In the genomic region with DNA sequence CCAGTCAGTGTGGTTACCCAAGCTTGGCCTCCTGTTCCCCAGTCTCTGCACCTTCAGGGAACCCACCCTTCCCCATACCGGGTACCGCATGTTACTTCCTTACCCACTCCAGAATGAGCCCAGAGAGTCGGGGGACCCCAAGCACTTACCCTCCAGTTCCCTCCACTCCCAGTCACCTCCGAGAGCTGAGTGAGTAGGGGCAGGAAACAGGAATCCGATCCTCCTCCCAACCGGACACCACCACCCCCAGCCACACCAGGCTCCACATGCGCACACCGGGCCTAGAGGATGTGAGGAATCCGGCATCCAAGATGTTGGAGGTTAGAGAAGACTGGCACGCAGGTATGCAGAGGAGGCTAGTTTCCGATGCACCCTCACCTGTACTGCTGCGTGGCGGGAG, we compare ENCODE assay signal across 8 mouse cellular contexts. TPM values are rescaled to one million over a fixed set of nuclear protein-coding genes. Genes with fewer than 3 reads are reported as not detected.
DNase-seq lines count a peak whose midpoint lies in the region; ATAC-seq and TF ChIP-seq lines count a peak whose summit lies in the region.

No protein-coding gene starts in this region.

- peaks cover 43% of the 10 kb centered on the region for H3K4me1 ChIP-seq in heart, embryonic 10.5 days
- peaks cover 8% of the 10 kb centered on the region; the same call in 1 of the 2 replicates for H3K4me1 ChIP-seq in kidney, postnatal 0 days (replicated peaks; ENCODE audit: insufficient read depth, low read length)

- peaks cover 6% of the 10 kb centered on the region; the same call in 1 of the 2 replicates for H3K36me3 ChIP-seq in heart, embryonic 10.5 days
- no peaks in the 10 kb centered on the region for H3K36me3 ChIP-seq in kidney, postnatal 0 days (ENCODE audit: insufficient read depth, low read length)

- peaks cover 56% of the 10 kb centered on the region for H3K27me3 ChIP-seq in heart, embryonic 10.5 days (ENCODE audit: insufficient read depth, poor library complexity, severe bottlenecking)
- H3K27me3 ChIP-seq in kidney, postnatal 0 days (ENCODE audit: insufficient read depth, low read length), result 0 out of 2 replicates have a peak, but pooled peaks cover 6% of the 10 kb centered on the region

- ATAC-seq in kidney, postnatal 0 days (replicated peaks; ENCODE audit: low FRiP score, low read depth), result no peak

- H3K4me2 ChIP-seq in kidney, postnatal 0 days (ENCODE audit: low read length), result peak overlapping the region; percentile 34

- WGBS in heart, embryonic 10.5 days, result 14% methylated on average over 13 of the region's 13 CpGs
- WGBS in kidney, postnatal 0 days, result 28% methylated on average over 13 of the region's 13 CpGs

- DNase-seq in gastrocnemius, adult 2 months, result no peak
- no peak for DNase-seq in gastrocnemius, adult 8-10 months (ENCODE audit: low spot score in 2 of 2)
- no peak for DNase-seq in heart, embryonic 10.5 days (ENCODE audit: low spot score)
- peak; percentile 47 for DNase-seq in kidney, postnatal 0 days (ENCODE audit: low spot score)
- DNase-seq in lung, postnatal 36 days, result peak; percentile 61
- no peak for DNase-seq in urinary bladder, postnatal 25 days (ENCODE audit: low spot score)
- no peak for DNase-seq in spleen, postnatal 10 days (ENCODE audit: low spot score in 2 of 2)
- DNase-seq in retina, postnatal 1 day, result no peak

- H3K9me3 ChIP-seq in heart, embryonic 10.5 days, result no peaks in the 10 kb centered on the region
- no peaks in the 10 kb centered on the region for H3K9me3 ChIP-seq in kidney, postnatal 0 days (replicated peaks; ENCODE audit: low read length)

- H3K27ac ChIP-seq in gastrocnemius, adult 2 months, result peak overlapping the region; percentile 89
- H3K27ac ChIP-seq in heart, embryonic 10.5 days, result peak overlapping the region; percentile 78
- peak overlapping the region; percentile 58 for H3K27ac ChIP-seq in kidney, postnatal 0 days

- TF ChIP-seq CTCF in gastrocnemius, adult 2 months (IDR thresholded peaks at IDR 0.05), result no peak
- no peak for TF ChIP-seq CTCF in kidney, postnatal 0 days (IDR thresholded peaks at IDR 0.05; ENCODE audit: low read depth)

- H3K9ac ChIP-seq in kidney, postnatal 0 days (ENCODE audit: low read depth, low read length), result peak overlapping the region; percentile 32

- intact Hi-C loops in gastrocnemius, adult 2 months (cut with DNase I), result no loop called here

- H3K4me3 ChIP-seq in gastrocnemius, adult 2 months, result peak overlapping the region; percentile 72
- H3K4me3 ChIP-seq in heart, embryonic 10.5 days, result peak overlapping the region; percentile 45
- peak overlapping the region; percentile 26 for H3K4me3 ChIP-seq in kidney, postnatal 0 days (replicated peaks; ENCODE audit: low read depth, low read length)

RNA-seq across cellular contexts. Expression of a gene that starts 0.6 kb away (rescaled TPM):
- total RNA-seq in gastrocnemius, adult 2 months (2021), result 1 to 10 TPM; 5.9 to 9.7 TPM
- total RNA-seq in gastrocnemius, adult 8-10 months (2022), result 1 to 10 TPM; 5.3 to 8.1 (median 6.6) TPM
- polyA plus RNA-seq in heart, embryonic 10.5 days (2016; fragmentation: Nextera tagmentation; extraction: Ambion mirVana), result 10.5 and 13.4 TPM in 2 replicates
- 8.9 and 11.3 TPM in 2 replicates for polyA plus RNA-seq in kidney, postnatal 0 days (2015; fragmentation: Nextera tagmentation; extraction: Ambion mirVana)

RNA-seq across cellular contexts. Expression of a gene that starts 11.2 kb away (rescaled TPM):
- total RNA-seq in gastrocnemius, adult 2 months (2021), result 1 to 10 TPM; 2.9 to 5.0 TPM
- total RNA-seq in gastrocnemius, adult 8-10 months (2022), result 1 to 10 TPM; 3.5 to 4.8 (median 4.3) TPM
- polyA plus RNA-seq in heart, embryonic 10.5 days (2016; fragmentation: Nextera tagmentation; extraction: Ambion mirVana), result 1.2 and 1.5 TPM in 2 replicates
- polyA plus RNA-seq in kidney, postnatal 0 days (2015; fragmentation: Nextera tagmentation; extraction: Ambion mirVana), result 11.1 and 11.5 TPM in 2 replicates

RNA-seq across cellular contexts. Expression of a gene that starts 18.3 kb away (rescaled TPM):
- 10 to 100 TPM; 55.4 to 71.1 TPM for total RNA-seq in gastrocnemius, adult 2 months (2021)
- total RNA-seq in gastrocnemius, adult 8-10 months (2022), result 10 to 100 TPM; 59.5 to 84.1 (median 69.6) TPM
- 79.6 and 82.1 TPM in 2 replicates for polyA plus RNA-seq in heart, embryonic 10.5 days (2016; fragmentation: Nextera tagmentation; extraction: Ambion mirVana)
- 55.6 and 58.3 TPM in 2 replicates for polyA plus RNA-seq in kidney, postnatal 0 days (2015; fragmentation: Nextera tagmentation; extraction: Ambion mirVana)

RNA-seq across cellular contexts. Expression of a gene that starts 29.8 kb away (rescaled TPM):
- not detected for total RNA-seq in gastrocnemius, adult 2 months (2021)
- total RNA-seq in gastrocnemius, adult 8-10 months (2022), result not detected
- polyA plus RNA-seq in heart, embryonic 10.5 days (2016; fragmentation: Nextera tagmentation; extraction: Ambion mirVana), result not detected in 2 replicates
- polyA plus RNA-seq in kidney, postnatal 0 days (2015; fragmentation: Nextera tagmentation; extraction: Ambion mirVana), result 0.29 TPM in 1 of 2 replicates, not detected in the other

RNA-seq across cellular contexts. Expression of a gene that starts 51.6 kb away (rescaled TPM):
- total RNA-seq in gastrocnemius, adult 2 months (2021), result 10 to 100 TPM in 1 of 2 experiments, 1 to 10 TPM in 1; 7.8 to 14.8 TPM
- total RNA-seq in gastrocnemius, adult 8-10 months (2022), result 1 to 10 TPM; 4.9 to 9.3 (median 7.4) TPM
- polyA plus RNA-seq in heart, embryonic 10.5 days (2016; fragmentation: Nextera tagmentation; extraction: Ambion mirVana), result 30.9 and 35.6 TPM in 2 replicates
- 20.9 and 23.3 TPM in 2 replicates for polyA plus RNA-seq in kidney, postnatal 0 days (2015; fragmentation: Nextera tagmentation; extraction: Ambion mirVana)

Comparison
In these comparisons a context has a peak if more than half of its experiments do, and no peak if none do; other contexts are left out.
1. DNase-seq: peak in kidney, postnatal 0 days (single experiment) and lung, postnatal 36 days (single experiment); none in gastrocnemius, adult 2 months (single experiment), gastrocnemius, adult 8-10 months (0 of 2), heart, embryonic 10.5 days (single experiment), urinary bladder, postnatal 25 days (single experiment), spleen, postnatal 10 days (0 of 2) and retina, postnatal 1 day (single experiment).
2. Peak in every context shown above with its lines, with median percentiles within 50 percentile points of each other: H3K27ac ChIP-seq and H3K4me3 ChIP-seq.